Mouse (Mus musculus): Measurements from ENCODE around the gene Olfr15. TPM values are rescaled to one million over a fixed set of nuclear protein-coding genes. Genes with fewer than 3 reads are reported as not detected.
"Not testable (repeated sequence)": the region's sequence is repeated elsewhere in the genome, so short reads cannot be mapped to it uniquely, and the experiment has no call there.

Gene Olfr15
- not detected for total RNA-seq (2022)

- no peak for DNase-seq (ENCODE audit: low spot score)
Measured at GRCm38 (mm10) chr16:3830588-3831109, at the start of gene Olfr15. Gene Olfr15, plus strand, starts transcription at chr16:3830878.

DNA sequence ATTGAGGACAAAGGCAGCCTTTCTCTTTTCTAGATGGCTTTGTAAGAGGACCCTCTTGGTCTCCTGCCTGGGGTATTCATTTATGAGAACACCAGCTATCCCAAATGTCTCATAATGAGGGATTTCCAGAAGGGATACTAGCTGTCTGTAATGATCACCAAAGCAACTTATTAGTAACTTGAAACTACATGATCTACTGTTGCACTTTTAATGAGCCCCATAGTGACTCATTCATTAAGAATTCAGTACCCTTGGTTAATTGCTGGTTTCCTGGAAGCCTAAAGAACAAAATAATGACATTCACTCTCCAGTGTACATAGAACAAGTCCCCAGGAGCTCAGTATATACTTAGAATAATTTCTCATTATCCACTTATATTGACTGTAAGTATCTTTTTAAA, 49.4 kb upstream of the Olfr15 start:
- DNase-seq (ENCODE audit: low spot score) = no peak

- DNase-seq (ENCODE audit: low spot score) = no peak
Measured at GRCm38 (mm10) chr16:3788394-3788793, 42.3 kb upstream of the Olfr15 start.

DNA sequence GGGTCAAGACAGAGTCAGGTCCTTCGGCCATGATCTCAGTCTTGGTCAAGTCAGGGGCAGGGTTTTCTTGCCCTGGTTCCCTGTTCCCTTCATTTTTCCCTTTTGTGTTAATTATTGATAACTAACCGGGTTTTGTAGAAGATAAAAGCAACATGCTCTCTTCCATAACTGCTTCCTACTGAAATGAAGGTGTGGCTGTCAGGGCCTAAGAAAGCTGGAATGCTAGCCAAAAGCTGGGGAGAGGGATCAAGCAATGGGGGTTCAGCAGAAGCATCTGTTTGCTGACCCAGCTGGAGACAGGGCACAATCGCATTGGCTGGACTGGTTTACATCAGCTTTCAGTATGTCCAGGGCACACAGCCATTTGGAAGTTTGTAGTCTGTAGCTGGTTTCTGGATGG, 22.5 kb upstream of the Olfr15 start:
- DNase-seq (ENCODE audit: low spot score) = no peak

GRCm38 (mm10) chr16:3814667-3815066, 16.0 kb upstream of the Olfr15 start:
- DNase-seq (ENCODE audit: low spot score) = not testable (repeated sequence)

DNA sequence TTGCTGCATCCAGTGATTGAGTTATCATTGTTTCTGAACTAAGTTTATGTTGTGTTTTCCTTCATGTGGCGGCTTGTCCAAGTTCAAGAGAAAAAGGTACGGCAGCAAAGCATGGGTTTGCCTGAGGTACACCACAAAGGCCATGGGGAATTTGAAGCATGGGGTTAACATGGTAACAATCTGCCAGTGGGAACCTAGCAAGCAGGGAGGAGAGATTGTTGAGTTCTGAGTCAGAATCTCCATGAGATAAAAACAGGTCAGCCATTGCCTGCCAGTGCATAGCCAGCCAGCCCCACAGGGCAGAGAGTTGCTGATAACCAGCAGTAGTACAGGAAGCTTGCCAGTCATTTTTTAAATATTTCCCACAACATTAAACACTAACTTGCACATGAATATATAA, 10.5 kb upstream of the Olfr15 start:
- DNase-seq (ENCODE audit: low spot score) = peak; percentile 13

GRCm38 (mm10) chr16:3828021-3828420, 2.7 kb upstream of the Olfr15 start:
- DNase-seq (ENCODE audit: low spot score) = no peak

GRCm38 (mm10) chr16:3829727-3830126, 951 bp upstream of the Olfr15 start:
- DNase-seq (ENCODE audit: low spot score) = no peak

- no peak for DNase-seq (ENCODE audit: low spot score)
Measured at GRCm38 (mm10) chr16:3835461-3835860, 4.8 kb downstream of the Olfr15 start.

DNA sequence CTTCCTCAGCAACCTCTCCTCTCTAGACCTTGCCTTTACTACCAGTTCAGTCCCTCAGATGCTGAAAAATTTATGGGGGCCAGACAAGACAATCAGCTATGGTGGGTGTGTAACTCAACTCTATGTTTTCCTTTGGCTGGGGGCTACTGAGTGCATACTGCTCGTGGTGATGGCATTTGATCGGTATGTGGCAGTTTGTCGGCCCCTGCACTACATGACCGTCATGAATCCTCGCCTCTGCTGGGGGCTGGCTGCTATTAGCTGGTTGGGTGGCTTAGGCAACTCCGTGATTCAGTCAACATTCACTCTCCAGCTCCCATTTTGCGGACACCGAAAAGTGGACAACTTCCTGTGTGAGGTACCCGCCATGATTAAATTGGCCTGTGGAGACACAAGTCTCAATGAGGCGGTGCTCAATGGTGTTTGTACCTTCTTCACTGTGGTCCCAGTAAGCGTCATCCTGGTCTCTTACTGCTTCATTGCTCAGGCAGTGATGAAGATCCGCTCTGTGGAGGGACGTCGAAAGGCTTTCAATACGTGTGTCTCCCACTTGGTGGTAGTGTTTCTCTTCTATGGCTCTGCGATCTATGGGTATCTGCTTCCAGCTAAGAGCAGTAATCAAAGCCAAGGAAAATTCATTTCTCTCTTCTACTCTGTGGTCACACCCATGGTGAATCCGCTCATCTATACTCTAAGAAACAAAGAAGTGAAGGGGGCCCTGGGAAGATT, 8.6 kb downstream of the Olfr15 start:
- DNase-seq (ENCODE audit: low spot score) = peak; percentile 23

- no peak for DNase-seq (ENCODE audit: low spot score)
Measured at GRCm38 (mm10) chr16:3842989-3843388, 12.3 kb downstream of the Olfr15 start.

GRCm38 (mm10) chr16:3843796-3844195, 13.1 kb downstream of the Olfr15 start:
- DNase-seq (ENCODE audit: low spot score) = no peak

DNA sequence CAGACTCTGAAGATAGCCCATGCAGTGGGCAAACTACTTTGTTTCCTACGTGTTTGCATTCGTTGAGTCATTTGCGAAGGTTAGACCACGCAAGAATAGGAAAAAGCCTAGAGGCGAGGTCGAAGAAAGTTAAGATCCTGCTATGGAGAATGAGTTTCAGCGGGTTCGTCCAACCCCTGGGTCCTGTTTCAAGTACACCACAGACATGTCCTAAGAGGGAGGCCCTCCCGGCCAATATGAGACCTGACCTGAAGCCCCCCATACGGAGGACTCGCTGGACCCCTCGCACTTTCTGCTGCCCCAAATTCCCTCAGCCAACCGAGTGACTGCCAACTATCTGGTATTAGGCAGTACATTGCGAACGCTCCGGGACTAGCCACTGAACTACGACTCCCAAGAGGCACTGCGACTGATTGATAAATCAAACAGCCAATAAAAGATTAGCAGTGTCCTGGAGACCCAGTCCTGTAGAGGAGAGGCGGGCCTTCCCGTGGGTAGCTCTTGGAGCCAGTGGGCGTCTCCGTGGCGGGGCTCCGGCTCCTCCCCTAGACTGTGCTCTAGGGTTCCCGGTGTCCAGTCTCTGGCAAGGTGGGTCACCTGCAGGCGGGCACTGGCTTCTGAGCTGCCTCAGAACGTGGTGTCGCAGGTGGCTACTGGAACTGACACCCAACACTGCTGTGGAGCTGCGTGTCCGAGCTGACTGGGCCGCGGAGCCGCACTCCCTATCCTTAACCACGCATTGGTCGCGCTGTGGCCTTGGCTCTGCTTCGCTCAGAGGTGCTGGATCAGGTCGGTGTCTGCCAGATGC, 16.2 kb downstream of the Olfr15 start, which contains the start of gene Zfp174:
TSS of gene Zfp174 (plus strand) at position 558 of the 808 bp plus-strand sequence.
- peak; percentile 99 for DNase-seq (ENCODE audit: low spot score)

- no peak for DNase-seq (ENCODE audit: low spot score)
Measured at GRCm38 (mm10) chr16:3847871-3848270, 17.2 kb downstream of the Olfr15 start.

DNA sequence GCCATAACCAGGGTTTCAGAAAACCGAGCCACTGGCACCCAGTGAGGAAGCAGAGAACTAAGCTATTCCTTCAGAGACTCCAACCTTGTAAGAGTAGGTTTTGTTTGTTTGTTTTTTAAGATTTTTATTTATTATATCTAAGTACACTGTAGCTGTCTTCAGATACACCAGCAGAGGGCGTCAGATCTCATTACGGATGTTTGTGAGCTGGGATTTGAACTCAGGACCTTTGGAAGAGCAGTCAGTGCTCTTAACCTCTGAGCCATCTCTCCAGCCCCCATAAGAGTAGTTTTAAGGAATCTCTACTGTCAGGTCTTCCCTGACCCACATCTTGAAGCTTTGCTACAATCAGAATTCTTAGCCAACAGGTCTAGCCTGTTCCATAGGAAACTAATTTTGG, 17.7 kb downstream of the Olfr15 start:
- no peak for DNase-seq (ENCODE audit: low spot score)

DNA sequence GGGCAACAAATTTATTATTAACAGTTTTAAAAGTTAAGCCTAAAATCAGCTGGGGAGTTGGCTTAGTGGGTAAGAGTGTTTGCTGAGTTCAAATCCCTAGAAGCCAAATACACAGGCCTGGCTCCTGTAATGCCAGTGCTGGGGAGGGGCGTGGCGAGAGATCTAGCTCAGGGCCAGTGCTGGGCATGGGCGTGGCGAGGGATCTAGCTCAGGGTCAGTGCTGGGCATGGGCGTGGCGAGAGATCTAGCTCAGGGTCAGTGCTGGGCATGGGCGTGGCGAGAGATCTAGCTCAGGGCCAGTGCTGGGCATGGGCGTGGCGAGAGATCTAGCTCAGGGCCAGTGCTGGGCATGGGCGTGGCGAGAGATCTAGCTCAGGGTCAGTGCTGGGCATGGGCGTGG, 20.6 kb downstream of the Olfr15 start:
- DNase-seq (ENCODE audit: low spot score) = not testable (repeated sequence)

- no peak for DNase-seq (ENCODE audit: low spot score)
Measured at GRCm38 (mm10) chr16:3852586-3852985, 21.9 kb downstream of the Olfr15 start.

DNA sequence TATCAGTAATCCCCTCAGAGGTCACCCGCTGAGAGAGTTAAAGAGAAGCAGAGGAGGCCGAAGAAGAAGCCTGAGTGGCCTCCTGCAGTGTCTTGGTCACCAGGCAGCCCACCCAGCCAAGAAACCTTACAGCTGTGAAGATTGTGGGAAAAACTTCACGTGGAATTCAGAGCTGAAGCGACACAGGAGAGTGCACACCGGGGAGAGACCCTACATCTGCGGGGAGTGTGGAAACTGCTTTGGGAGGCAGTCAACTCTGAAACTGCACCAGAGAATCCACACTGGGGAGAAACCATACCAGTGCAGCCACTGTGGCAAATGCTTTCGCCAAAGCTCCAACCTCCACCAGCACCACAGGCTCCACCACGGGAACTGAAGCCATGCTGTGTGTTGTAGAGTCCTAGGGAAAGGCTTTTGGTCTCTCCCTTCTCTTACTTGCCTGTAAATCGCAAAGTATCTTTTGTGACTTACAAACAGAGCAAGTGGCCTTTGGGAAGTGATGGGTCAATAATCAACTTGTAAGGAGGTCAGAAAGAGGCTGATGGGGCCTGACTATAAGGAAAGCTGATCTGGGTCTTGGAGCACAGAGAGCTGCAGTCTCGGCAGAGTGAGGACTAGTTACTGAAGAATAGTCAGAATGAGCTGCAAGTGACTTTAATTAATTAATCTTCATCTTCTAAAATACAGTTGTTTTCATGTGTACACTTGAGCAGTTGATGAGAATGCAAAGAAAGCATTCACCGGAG, 23.9 kb downstream of the Olfr15 start:
- DNase-seq (ENCODE audit: low spot score) = no peak

DNA sequence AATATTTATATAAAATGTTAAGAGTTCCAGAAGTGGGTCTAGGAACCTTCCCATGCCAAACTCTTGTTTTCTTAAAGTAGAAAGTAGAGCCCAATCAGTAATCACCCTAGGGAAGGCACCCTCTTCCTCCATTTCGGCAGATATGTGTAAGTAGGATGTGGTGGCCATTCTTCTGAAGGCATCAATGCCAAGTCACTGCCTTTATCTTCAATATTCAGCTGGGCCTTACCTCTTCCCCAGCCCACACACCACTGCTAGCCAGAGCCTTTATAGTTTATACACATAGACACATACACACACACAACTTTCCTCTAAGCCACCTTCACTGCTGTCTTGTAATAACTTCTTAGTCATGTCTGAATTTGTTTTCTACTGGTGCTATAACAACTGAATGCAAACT, 25.1 kb downstream of the Olfr15 start:
- no peak for DNase-seq (ENCODE audit: low spot score)

DNA sequence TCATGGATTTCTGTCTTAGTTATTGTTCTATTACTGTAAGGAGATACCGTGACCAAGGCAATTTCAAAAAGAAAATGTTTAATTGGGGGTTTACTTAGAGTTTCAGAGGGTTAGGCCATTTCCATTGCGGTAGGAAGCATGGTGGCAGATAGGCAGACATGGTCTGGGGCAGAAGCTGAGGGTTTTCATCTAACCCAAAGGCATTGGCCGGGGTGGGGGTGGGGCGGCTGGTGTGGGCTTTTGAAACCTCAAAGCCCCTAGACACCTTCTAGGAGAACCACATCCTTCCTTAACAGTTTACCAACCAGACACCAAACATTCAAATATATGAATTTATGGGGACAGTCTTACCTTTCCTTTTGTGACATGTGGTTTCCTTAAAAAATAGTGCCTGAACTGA, 28.6 kb downstream of the Olfr15 start:
- no peak for DNase-seq (ENCODE audit: low spot score)

DNA sequence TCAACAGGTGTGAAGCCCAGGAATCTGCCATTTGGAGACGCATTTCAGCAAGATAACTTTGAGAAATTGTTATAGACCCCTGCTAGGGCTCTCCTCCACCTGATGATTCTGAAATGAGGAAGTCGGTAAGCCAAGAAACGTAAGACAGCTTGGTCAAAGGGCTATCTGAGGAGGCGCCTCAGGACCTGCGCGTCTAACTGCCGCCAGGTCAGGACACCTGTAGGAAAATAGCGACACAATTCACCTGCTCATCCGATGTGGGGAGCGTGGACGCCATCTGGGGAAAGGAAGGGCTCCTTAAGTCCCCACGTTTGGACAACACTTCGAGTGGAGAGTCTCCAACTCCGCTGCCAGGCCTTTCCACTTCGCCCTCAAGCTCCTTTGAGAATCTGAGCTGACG, 41.1 kb downstream of the Olfr15 start:
- no peak for DNase-seq (ENCODE audit: low spot score)
